Mouse (Mus musculus): ENCODE measurements around the gene Rac3.
"Not testable (repeated sequence)": the region's sequence is repeated elsewhere in the genome, so short reads cannot be mapped to it uniquely, and the experiment has no call there.

DNA sequence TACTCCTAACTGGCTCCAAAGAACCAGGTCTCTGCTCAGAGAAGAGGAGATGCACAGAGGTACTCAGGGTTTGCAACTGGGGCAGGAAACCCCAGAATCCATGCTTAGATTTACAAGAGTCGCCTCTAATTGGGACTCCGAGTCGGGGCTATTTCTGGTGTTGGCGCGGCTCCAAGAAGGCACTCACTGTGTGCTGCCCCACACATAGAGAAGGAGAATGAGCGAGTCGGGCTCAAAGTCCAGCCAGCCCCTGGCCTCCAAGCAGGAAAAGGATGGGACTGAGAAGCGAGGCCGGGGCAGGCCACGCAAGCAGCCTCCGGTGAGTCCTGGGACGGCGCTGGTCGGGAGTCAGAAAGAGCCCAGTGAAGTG lies 41.4 kb downstream of the Rac3 start, which contains the start of gene Hmga1b:
- not testable (repeated sequence) for TF ChIP-seq POLR2A (IDR thresholded peaks at IDR 0.05; ENCODE audit: control insufficient read depth, extremely low read depth, insufficient read depth, low read length, poor library complexity); CTCF (IDR thresholded peaks at IDR 0.05; ENCODE audit: borderline replicate concordance, control insufficient read depth, extremely low read depth, insufficient read depth, low read length, poor library complexity)

Measured in thymus, adult 2 months (tissue).